Mouse (Mus musculus) liver, embryonic 14.5 days (tissue): ENCODE results near the gene Sord.

Experiments used
- CTCF ChIP-seq: IDR thresholded peaks from 2 replicates; pipeline ENCODE4 v1.5.1; 2016; ENCODE audit warnings: antibody characterized with exemption, low read depth, control low read depth
- EP300 ChIP-seq: IDR thresholded peaks from 2 replicates; pipeline ENCODE4 v1.6.1; 2016; ENCODE audit warnings: antibody characterized with exemption, low read depth

DNA sequence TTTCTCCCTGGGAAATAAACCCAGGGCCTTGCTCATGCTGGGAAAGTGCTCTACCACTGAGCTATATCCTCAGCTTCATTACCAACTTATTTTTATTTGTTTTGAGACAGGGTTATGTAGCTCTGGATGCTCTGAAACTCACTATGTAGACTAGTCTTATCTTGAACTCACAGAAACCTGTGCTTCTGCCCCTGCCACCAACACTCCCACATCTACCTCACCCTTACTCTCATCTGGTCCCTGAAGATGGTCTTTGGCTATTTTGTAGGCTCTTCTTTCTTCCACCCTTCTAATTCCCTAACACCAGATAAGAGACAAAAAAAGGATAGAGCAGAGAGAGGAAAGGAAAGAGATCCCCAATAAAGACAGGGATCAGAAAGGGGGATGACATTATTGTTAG, 10.9 kb upstream of the Sord start:
- peak; percentile 26; the same call in 1 of the 2 replicates for TF ChIP-seq EP300
- TF ChIP-seq CTCF = no peak
